Mouse (Mus musculus) bone marrow macrophage, adult 2 months (primary cell): Measurements from ENCODE around the gene Sbf1.

Source experiments
- CTCF ChIP-seq: IDR thresholded peaks from 2 replicates; pipeline ENCODE4 v1.5.1; 2012; ENCODE audit warnings: low read depth, mild to moderate bottlenecking, low read length, moderate library complexity
- POLR2A ChIP-seq: IDR thresholded peaks from 2 replicates; pipeline ENCODE4 v1.6.1; 2012; ENCODE audit warnings: mild to moderate bottlenecking, low read depth, low read length, borderline replicate concordance

DNA sequence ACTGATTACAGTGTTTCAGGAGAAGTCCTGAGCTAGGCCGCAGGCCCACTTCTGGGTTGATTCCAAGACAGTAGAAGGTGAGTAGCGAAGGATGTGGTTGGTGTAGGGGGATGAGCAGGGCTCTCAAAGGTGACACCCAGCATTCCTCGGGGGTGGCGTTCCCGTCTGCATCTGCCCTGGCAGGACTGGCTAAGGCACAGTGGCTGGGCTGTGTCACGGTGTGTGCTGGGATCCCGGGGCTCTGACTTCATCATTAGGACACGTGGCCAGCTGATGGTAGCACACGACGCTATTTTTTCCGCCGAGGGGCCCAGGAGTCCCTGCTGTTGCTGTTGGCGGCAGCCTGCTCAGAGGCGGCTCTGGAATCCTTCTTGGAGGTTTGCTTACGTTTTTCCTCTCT is 36.2 kb upstream of the Sbf1 start:
- TF ChIP-seq CTCF (no peak), POLR2A (no peak)
